Mouse (Mus musculus) cerebellum, adult 2 months (tissue): ENCODE results near the gene Myo1b.

Experiments used
- CTCF ChIP-seq: fragments of 200-500 bp; IDR thresholded peaks from 2 replicates; pipeline ENCODE4 v1.5.1; 2011; ENCODE audit warnings: low read depth, mild to moderate bottlenecking, control low read depth, low read length, moderate library complexity, borderline replicate concordance; ENCODE audit not compliant: insufficient read depth
- POLR2A ChIP-seq: fragments of 200-500 bp; IDR thresholded peaks from 2 replicates; pipeline ENCODE4 v1.6.1; 2011; ENCODE audit warnings: low read length, control low read depth, borderline replicate concordance; ENCODE audit not compliant: insufficient read depth

GRCm38 (mm10) chr1:51710831-51711230 lies 205.0 kb downstream of the Myo1b start:
- TF ChIP-seq CTCF, result no peak
- no peak for TF ChIP-seq POLR2A
